Mouse (Mus musculus): ENCODE results near the gene Igf1r.

- no peak for TF ChIP-seq CTCF (IDR thresholded peaks at IDR 0.05; ENCODE audit: low read depth, low read length)
- no peak for TF ChIP-seq POLR2AphosphoS5 (IDR thresholded peaks at IDR 0.05; ENCODE audit: insufficient replicate concordance, low read depth, low read length)
These were observed 48.6 kb downstream of the Igf1r start for GRCm38 (mm10) chr7:68001269-68001668.
